Mouse (Mus musculus): ENCODE results near the gene Irf2bp2. TPM values are rescaled to one million over a fixed set of nuclear protein-coding genes. Genes with fewer than 3 reads are reported as not detected.
A peak's percentile ranks its signal among the peaks of the same experiment; 100 is the strongest.
"Not testable (repeated sequence)": the region's sequence is repeated elsewhere in the genome, so short reads cannot be mapped to it uniquely, and the experiment has no call there.

Irf2bp2 gene
- polyA plus RNA-seq, 1 experiment: 39.6 TPM

- no peak for DNase-seq (ENCODE audit: low read depth)
- TF ChIP-seq CTCF (IDR thresholded peaks at IDR 0.05; ENCODE audit: borderline replicate concordance, extremely low read depth, insufficient read depth, insufficient read length) (no peak), POLR2A (IDR thresholded peaks at IDR 0.05; ENCODE audit: borderline replicate concordance, extremely low read depth, insufficient read depth, insufficient read length, poor library complexity, severe bottlenecking) (no peak)
Measured at GRCm38 (mm10) chr8:126601325-126601724, 7.5 kb upstream of the Irf2bp2 start.

- DNase-seq (ENCODE audit: low read depth): peak; percentile 93
- no peak for TF ChIP-seq POLR2A (IDR thresholded peaks at IDR 0.05; ENCODE audit: borderline replicate concordance, extremely low read depth, insufficient read depth, insufficient read length, poor library complexity, severe bottlenecking)
- no peak for TF ChIP-seq CTCF (IDR thresholded peaks at IDR 0.05; ENCODE audit: borderline replicate concordance, extremely low read depth, insufficient read depth, insufficient read length)
Measured at GRCm38 (mm10) chr8:126600816-126601243, 7.0 kb upstream of the Irf2bp2 start.

- DNase-seq (ENCODE audit: low read depth): not testable (repeated sequence)
Measured at GRCm38 (mm10) chr8:126600388-126600787, 6.6 kb upstream of the Irf2bp2 start.

GRCm38 (mm10) chr8:126599297-126599696, 5.5 kb upstream of the Irf2bp2 start:
- no peak for TF ChIP-seq POLR2A (IDR thresholded peaks at IDR 0.05; ENCODE audit: borderline replicate concordance, extremely low read depth, insufficient read depth, insufficient read length, poor library complexity, severe bottlenecking)
- no peak for TF ChIP-seq CTCF (IDR thresholded peaks at IDR 0.05; ENCODE audit: borderline replicate concordance, extremely low read depth, insufficient read depth, insufficient read length)
- DNase-seq (ENCODE audit: low read depth): no peak

- no peak for DNase-seq (ENCODE audit: low read depth)
- no peak for TF ChIP-seq CTCF (IDR thresholded peaks at IDR 0.05; ENCODE audit: borderline replicate concordance, extremely low read depth, insufficient read depth, insufficient read length)
- no peak for TF ChIP-seq POLR2A (IDR thresholded peaks at IDR 0.05; ENCODE audit: borderline replicate concordance, extremely low read depth, insufficient read depth, insufficient read length, poor library complexity, severe bottlenecking)
Measured at GRCm38 (mm10) chr8:126598218-126598617, 4.4 kb upstream of the Irf2bp2 start.

- no peak for DNase-seq (ENCODE audit: low read depth)
- no peak for TF ChIP-seq CTCF (IDR thresholded peaks at IDR 0.05; ENCODE audit: borderline replicate concordance, extremely low read depth, insufficient read depth, insufficient read length)
- TF ChIP-seq POLR2A (IDR thresholded peaks at IDR 0.05; ENCODE audit: borderline replicate concordance, extremely low read depth, insufficient read depth, insufficient read length, poor library complexity, severe bottlenecking): no peak
Measured at GRCm38 (mm10) chr8:126596721-126597120, 2.9 kb upstream of the Irf2bp2 start.

- DNase-seq (ENCODE audit: low read depth): peak; percentile 98
- no peak for TF ChIP-seq CTCF (IDR thresholded peaks at IDR 0.05; ENCODE audit: borderline replicate concordance, extremely low read depth, insufficient read depth, insufficient read length)
- TF ChIP-seq POLR2A (IDR thresholded peaks at IDR 0.05; ENCODE audit: borderline replicate concordance, extremely low read depth, insufficient read depth, insufficient read length, poor library complexity, severe bottlenecking): no peak
Measured at GRCm38 (mm10) chr8:126596097-126596634, 2.4 kb upstream of the Irf2bp2 start.

GRCm38 (mm10) chr8:126595204-126596061, 1.6 kb upstream of the Irf2bp2 start:
- peak; percentile 91 for DNase-seq (ENCODE audit: low read depth)
- TF ChIP-seq POLR2A (IDR thresholded peaks at IDR 0.05; ENCODE audit: borderline replicate concordance, extremely low read depth, insufficient read depth, insufficient read length, poor library complexity, severe bottlenecking): no peak
- TF ChIP-seq CTCF (IDR thresholded peaks at IDR 0.05; ENCODE audit: borderline replicate concordance, extremely low read depth, insufficient read depth, insufficient read length): no peak

- TF ChIP-seq CTCF (IDR thresholded peaks at IDR 0.05; ENCODE audit: borderline replicate concordance, extremely low read depth, insufficient read depth, insufficient read length) (peak; percentile 38; the same call in 1 of the 2 replicates), POLR2A (IDR thresholded peaks at IDR 0.05; ENCODE audit: borderline replicate concordance, extremely low read depth, insufficient read depth, insufficient read length, poor library complexity, severe bottlenecking) (peak; percentile 36; the same call in 1 of the 2 replicates)
- peak; percentile 100 for DNase-seq (ENCODE audit: low read depth)
Measured at GRCm38 (mm10) chr8:126594481-126595000, 755 bp upstream of the Irf2bp2 start.

- no peak for DNase-seq (ENCODE audit: low read depth)
- TF ChIP-seq POLR2A (IDR thresholded peaks at IDR 0.05; ENCODE audit: borderline replicate concordance, extremely low read depth, insufficient read depth, insufficient read length, poor library complexity, severe bottlenecking) (no peak), CTCF (IDR thresholded peaks at IDR 0.05; ENCODE audit: borderline replicate concordance, extremely low read depth, insufficient read depth, insufficient read length) (no peak)
Measured at GRCm38 (mm10) chr8:126592771-126593571, 815 bp downstream of the Irf2bp2 start.

- DNase-seq (ENCODE audit: low read depth): peak; percentile 63
- no peak for TF ChIP-seq CTCF (IDR thresholded peaks at IDR 0.05; ENCODE audit: borderline replicate concordance, extremely low read depth, insufficient read depth, insufficient read length)
- no peak for TF ChIP-seq POLR2A (IDR thresholded peaks at IDR 0.05; ENCODE audit: borderline replicate concordance, extremely low read depth, insufficient read depth, insufficient read length, poor library complexity, severe bottlenecking)
Measured at GRCm38 (mm10) chr8:126592381-126592770, 1.4 kb downstream of the Irf2bp2 start.
